ENCODE assay signal across 20 mouse cellular contexts in the genomic region with DNA sequence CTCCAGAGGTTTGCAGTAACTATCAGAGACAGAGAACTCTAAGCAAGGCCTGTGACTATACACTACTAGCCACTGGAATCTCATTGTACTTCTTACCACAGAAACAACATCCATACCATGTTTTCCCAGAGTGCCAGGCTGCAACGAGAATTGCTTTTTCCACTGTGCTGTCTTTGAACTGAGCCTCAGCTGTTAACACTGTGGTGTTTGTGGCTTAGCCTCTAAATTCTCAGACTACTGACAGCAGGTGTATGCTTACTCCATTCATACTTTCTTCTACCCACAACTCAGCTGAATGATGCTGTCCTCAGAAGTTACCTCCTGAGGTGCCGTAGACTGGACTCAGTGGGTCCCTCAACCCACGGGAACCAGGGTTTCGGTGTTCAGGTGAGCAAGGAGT. TPM values are rescaled to one million over a fixed set of nuclear protein-coding genes. Genes with fewer than 3 reads are reported as not detected.
DNase-seq lines count a peak whose midpoint lies in the region; ATAC-seq lines count a peak whose summit lies in the region.
"Had no signal": no experiment of that assay in that cellular context is flagged by ENCODE, and none has a peak within 500 bp of the region (broad histone marks: within the 10 kb centered on the region; RNA-seq: fewer than 3 reads in every experiment).

No protein-coding gene starts in this region.

- WGBS in neural tube, embryonic 15.5 days, result 86% methylated on average over 4 of the region's 4 CpGs

- H3K36me3 ChIP-seq in neural tube, embryonic 15.5 days, result no peaks in the 10 kb centered on the region
- H3K36me3 ChIP-seq: embryonic facial prominence, embryonic 10.5 days; embryonic facial prominence, embryonic 12.5 days; forebrain, embryonic 15.5 days had no signal

- no peaks in the 10 kb centered on the region for H3K9me3 ChIP-seq in neural tube, embryonic 15.5 days (replicated peaks)
- H3K9me3 ChIP-seq: embryonic facial prominence, embryonic 12.5 days; forebrain, embryonic 13.5 days; forebrain, embryonic 15.5 days had no signal

- H3K27me3 ChIP-seq in neural tube, embryonic 15.5 days (replicated peaks), result no peaks in the 10 kb centered on the region
- H3K27me3 ChIP-seq: embryonic facial prominence, embryonic 12.5 days; forebrain, embryonic 13.5 days; forebrain, embryonic 15.5 days had no signal

- no peak for ATAC-seq in neural tube, embryonic 15.5 days (ENCODE audit: low FRiP score)
- ATAC-seq: forebrain, embryonic 13.5 days; forebrain, embryonic 15.5 days had no signal

- H3K4me1 ChIP-seq in neural tube, embryonic 15.5 days, result peaks cover 4% of the 10 kb centered on the region; the same call in 1 of the 2 replicates
- H3K4me1 ChIP-seq: embryonic facial prominence, embryonic 12.5 days had no signal

- H3K4me3 ChIP-seq in neural tube, embryonic 15.5 days (replicated peaks), result no peak overlapping the region
- H3K4me3 ChIP-seq: embryonic facial prominence, embryonic 10.5 days; embryonic facial prominence, embryonic 12.5 days; forebrain, embryonic 13.5 days; forebrain, embryonic 15.5 days had no signal

- H3K4me2 ChIP-seq in neural tube, embryonic 15.5 days, result no peak overlapping the region
- H3K4me2 ChIP-seq: embryonic facial prominence, embryonic 12.5 days; forebrain, embryonic 13.5 days; forebrain, embryonic 15.5 days had no signal

- DNase-seq in neural tube, embryonic 10.5 days (ENCODE audit: extremely low spot score, low spot score), result no peak
- DNase-seq in thymus, postnatal 0 days (ENCODE audit: low spot score), result peak; percentile 71
- DNase-seq in thymus, postnatal 14 days, result peak; percentile 34
- DNase-seq in thymus, postnatal 4 days, result peak; percentile 20
- no peak for DNase-seq in gastrocnemius, postnatal 10 days
- DNase-seq in cerebellum, postnatal 25 days, result no peak
- no peak for DNase-seq in B cell, adult 2 months
- DNase-seq: adrenal gland, adult 2 months; adrenal gland, postnatal 10 days; adrenal gland, postnatal 25 days; cerebellum, adult 11 months; cerebellum, adult 18-20 months; cerebellum, adult 8-10 months; cerebellum, adult 9-11 months; cerebellum, postnatal 14 days had no signal

- H3K9ac ChIP-seq in neural tube, embryonic 15.5 days (replicated peaks), result 0 out of 2 replicates have a peak overlapping the region, but pooled peaks have one; percentile 1
- H3K9ac ChIP-seq: embryonic facial prominence, embryonic 12.5 days; forebrain, embryonic 13.5 days; forebrain, embryonic 15.5 days had no signal

- no peak overlapping the region for H3K27ac ChIP-seq in neural tube, embryonic 15.5 days (replicated peaks)
- H3K27ac ChIP-seq: embryonic facial prominence, embryonic 10.5 days; embryonic facial prominence, embryonic 12.5 days; forebrain, embryonic 13.5 days; forebrain, embryonic 15.5 days had no signal

RNA-seq across cellular contexts. Expression of gene Nr1d2, which starts 2.9 kb away (rescaled TPM):
- polyA plus RNA-seq in neural tube, embryonic 15.5 days (2015; fragmentation: Nextera tagmentation; extraction: Ambion mirVana), result 5.6 and 6.1 TPM in 2 replicates
- polyA plus RNA-seq in thymus, postnatal 0 days (2015; fragmentation: Nextera tagmentation; extraction: Ambion mirVana), result 8.5 and 11.9 TPM in 2 replicates
- 10 to 100 TPM; 58.4 to 60.2 TPM for total RNA-seq in gastrocnemius, postnatal 10 days (2021)

RNA-seq across cellular contexts. Expression of gene Nkiras1, which starts 29.1 kb away (rescaled TPM):
- polyA plus RNA-seq in neural tube, embryonic 15.5 days (2015; fragmentation: Nextera tagmentation; extraction: Ambion mirVana), result 60.9 and 70.3 TPM in 2 replicates
- 17.4 and 17.7 TPM in 2 replicates for polyA plus RNA-seq in thymus, postnatal 0 days (2015; fragmentation: Nextera tagmentation; extraction: Ambion mirVana)
- 10 to 100 TPM; 38.4 to 40.6 TPM for total RNA-seq in gastrocnemius, postnatal 10 days (2021)

RNA-seq across cellular contexts. Expression of gene Rpl15, which starts 29.4 kb away (rescaled TPM):
- 264 and 298 TPM in 2 replicates for polyA plus RNA-seq in neural tube, embryonic 15.5 days (2015; fragmentation: Nextera tagmentation; extraction: Ambion mirVana)
- 550 and 568 TPM in 2 replicates for polyA plus RNA-seq in thymus, postnatal 0 days (2015; fragmentation: Nextera tagmentation; extraction: Ambion mirVana)
- total RNA-seq in gastrocnemius, postnatal 10 days (2021), result 100 to 1,000 TPM; 921 to 934 TPM

Comparison
In these comparisons a context has a peak if more than half of its experiments do, and no peak if none do; other contexts are left out.
1. DNase-seq: peak in thymus, postnatal 0 days (single experiment), thymus, postnatal 14 days (single experiment) and thymus, postnatal 4 days (single experiment); none in neural tube, embryonic 10.5 days (single experiment), gastrocnemius, postnatal 10 days (single experiment), cerebellum, postnatal 25 days (0 of 2) and B cell, adult 2 months (0 of 2).